Mouse (Mus musculus): ENCODE measurements around the gene Disp2.

Disp2 gene

DNA sequence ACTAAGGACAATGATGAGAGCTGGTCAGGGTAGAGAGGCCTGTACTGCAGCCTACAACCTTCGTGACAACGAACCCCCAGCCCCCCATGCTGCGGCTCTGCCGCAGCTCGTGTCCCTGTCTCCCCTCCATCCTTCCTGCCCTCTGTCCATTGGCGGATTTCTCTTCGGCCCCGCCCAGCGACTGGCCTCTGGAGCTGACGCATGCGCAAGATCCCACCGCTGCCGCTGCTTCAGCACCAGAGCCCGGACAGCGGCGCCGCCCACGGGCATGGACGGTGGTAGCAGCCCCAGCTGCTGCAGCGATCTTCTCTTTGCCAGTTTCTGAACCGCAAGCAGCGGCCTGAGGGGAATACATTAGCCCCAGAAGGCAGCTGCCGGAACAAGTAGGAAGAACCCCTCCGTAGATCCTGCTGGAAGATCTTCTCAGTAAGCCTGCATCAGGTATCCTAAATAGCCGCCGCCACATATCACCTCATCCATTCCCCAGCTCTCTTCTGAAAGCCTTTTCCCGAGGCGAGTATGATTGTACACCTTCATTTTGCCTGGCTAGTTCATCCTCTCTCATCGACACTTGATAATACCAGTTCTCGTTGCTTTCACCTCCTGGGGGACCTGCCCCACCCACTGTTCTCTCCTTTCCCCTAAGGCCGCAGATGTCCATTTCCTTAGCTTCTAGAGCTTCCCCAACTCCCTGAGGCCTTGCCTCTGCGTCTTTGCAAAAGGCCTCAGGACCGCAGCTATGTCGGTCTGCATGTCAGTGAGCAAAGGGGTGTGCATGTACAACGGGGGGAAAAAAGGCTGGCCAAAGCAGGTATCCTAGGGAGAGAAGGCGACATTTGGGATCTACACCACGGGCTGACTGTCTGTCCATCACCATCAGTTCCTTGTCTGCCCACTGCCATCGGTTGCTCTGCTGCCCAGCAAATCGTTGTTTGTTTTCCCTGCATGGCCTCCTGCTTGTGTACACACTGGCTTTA is at the start of gene Disp2:
Gene Disp2 (plus strand): TSS at position 216 of the 977 bp plus-strand sequence.
- DNase-seq (ENCODE audit: low read depth), result peak; percentile 14

DNA sequence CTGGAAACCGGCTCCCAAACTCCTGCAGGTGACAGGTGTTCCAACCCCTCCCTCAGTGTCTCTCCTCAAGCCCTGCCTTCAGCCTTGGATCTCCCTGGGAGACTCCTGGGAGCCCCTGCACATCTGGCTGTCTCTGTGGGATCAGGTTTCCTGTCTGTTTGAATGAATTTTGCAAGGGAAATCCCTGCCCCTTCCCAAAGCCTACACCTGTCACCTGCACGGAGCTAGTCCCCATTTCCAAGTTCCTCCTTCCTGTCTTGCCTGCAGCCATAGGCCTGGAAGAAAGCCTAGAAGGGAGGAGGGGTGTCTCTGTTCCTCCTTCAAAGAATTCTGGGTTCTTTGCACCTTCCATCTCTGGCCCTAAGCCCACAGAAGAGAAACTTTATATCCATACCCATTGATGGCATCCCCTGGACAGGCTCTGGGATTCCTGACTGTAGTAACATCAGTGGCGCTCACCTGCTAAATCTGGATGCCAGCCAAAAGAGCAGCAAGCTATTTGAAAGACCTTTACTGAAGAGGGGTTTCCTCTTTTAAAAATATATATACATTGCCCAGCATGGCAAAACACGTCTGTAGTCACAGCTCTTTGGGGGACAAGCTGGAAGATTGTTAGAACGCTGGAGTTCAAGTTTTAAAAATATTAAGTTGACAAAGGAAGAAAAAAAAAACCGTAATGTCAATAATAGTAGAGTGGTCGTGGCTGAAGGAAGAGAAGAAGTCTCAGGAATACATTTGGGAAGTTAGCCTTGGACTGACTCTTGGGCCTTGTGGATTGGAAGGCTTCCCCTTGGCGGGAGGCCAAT is 49.5 kb upstream of the Disp2 start:
- no peak for DNase-seq (ENCODE audit: low read depth)

DNA sequence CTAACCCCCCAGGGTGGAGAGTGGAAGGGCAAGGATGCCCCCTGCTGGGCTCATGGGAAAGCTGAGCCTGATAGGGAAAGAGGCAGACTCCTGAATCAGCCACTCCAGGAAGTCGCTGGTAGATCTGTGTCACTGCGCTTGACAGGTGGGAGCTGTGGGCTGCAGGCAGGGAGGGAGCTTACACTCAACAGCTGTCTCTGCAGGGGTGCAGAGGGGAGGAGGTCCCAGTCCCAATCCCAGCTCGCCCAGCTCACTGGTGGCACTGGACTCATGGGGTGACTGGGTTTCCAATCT is 49.0 kb upstream of the Disp2 start:
- DNase-seq (ENCODE audit: low read depth), result peak; percentile 87

DNA sequence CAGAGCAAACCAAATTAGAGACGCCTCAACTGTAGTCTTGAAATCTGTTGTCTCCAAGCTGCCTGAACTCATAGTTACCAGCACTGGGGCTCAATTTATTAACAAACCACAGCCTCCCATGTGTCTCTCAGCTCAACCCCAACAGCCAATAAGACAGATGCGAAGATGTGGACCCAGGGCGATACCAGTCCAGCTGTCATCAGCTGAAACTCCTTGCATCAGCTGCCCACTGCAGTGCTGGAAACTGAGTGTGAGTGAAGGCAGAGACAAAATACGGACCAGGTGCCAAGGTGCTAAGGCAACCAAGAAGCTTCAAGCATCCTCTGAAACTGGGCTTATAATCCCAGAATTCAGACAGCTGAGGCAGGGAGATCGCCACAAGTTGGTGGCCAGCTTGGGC is 47.5 kb upstream of the Disp2 start:
- DNase-seq (ENCODE audit: low read depth), result no peak

DNA sequence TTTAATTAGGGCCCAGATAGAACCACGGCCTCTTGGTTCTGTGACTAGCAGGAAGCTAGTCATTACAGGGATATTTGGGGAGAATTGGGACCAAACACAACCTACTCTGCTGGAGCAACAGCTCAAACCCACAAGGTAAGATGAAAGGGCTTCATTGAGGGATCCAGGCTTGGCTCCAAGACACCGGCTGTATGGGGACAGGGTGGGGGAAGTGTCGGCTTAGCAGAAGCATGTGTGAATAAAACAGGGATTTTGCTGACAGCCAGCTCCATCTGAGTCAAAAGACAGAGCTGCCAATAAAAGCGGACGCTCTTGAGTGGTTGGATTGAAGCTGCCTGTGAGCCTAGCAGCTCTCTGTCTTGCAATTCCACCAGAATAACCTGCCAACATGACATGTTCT is 46.2 kb upstream of the Disp2 start:
- no peak for DNase-seq (ENCODE audit: low read depth)

DNA sequence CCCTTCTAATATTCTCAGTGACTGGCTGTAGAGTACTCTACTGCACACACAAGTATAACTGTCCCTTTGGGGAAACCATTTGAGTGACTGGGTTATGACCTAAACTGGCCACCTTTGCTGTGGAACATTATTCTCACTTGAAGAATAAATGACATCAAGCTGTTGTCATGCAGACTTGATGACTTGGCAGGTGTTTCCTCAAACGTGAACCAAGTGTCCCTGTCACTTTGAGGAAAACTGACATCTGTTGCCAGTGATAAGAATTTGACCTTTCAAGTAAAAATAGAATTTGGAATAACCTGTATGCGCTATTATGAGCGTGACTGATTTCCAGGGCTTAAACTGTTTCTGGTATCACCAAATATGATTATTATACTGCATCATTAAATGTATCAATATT is 39.2 kb upstream of the Disp2 start:
- peak; percentile 72 for DNase-seq (ENCODE audit: low read depth)

DNA sequence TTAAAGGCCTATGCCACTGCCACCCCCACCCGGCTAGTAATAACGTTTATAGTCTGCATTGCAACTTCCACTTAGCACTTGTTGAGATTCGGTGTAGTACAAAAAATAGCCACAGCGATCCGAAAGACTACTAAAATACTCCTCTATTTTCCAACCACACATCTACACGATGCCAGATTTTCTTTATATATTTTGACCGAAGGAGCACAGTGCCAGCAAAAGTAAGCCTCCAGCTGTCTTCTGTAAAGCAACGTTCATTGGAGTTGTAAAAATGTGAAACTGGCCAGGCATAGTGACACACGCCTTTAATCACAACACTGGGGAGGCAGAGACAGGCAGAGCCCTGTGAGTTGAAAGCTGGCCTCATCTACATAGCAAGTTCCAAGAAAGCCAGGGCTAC is 38.3 kb upstream of the Disp2 start:
- DNase-seq (ENCODE audit: low read depth), result no peak

DNA sequence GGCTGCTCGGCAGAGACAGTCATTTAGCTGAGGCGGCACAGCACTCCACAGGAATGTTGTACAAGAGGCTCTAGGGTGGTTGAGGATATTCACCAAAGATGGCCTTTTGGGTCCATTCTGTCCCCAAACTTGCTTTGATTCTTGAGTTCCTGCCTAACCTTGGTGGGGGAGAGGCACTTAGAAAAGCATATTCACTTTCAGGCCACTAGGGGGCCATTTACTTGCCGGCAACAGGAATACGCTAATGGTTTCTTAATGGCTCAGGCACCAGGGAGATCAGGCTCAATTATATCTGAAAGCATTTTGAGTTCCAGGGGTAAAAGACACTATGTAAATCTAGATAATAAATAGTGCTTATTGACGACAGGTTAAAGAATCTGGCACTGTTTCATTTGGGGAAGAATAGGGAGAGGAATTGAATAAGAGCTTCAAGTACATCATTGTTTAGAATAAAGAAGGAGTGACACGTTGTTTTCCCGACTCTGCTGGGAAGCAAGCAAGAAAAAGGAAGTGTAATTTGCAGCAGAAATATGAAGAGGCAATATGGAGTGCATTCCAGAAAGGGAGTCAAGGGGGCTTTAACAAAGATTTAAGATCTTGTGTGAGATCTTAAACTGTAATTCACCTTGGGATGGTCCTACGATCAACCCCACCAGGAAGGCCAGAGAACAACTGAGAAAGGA is 36.1 kb upstream of the Disp2 start:
- DNase-seq (ENCODE audit: low read depth), result peak; percentile 80

DNA sequence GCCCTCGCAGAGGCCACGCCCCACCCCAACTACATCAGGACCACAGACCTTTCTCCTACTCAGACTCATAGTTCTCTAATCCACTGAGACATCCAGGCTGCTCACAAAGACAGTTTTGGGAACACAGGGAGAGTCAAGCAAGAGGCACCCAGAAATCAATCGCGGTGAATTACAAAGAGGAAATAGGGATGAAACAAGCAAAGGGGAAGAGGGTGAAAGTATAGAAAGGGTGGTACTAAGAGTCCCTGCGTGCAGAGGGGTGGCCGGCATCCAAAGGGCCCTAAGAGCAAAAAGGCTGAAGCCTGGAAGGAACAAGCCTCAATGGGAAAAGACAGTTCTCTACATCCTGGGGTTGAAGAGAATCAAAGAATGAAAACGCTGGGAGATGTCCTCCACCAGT is 34.9 kb upstream of the Disp2 start:
- no peak for DNase-seq (ENCODE audit: low read depth)

DNA sequence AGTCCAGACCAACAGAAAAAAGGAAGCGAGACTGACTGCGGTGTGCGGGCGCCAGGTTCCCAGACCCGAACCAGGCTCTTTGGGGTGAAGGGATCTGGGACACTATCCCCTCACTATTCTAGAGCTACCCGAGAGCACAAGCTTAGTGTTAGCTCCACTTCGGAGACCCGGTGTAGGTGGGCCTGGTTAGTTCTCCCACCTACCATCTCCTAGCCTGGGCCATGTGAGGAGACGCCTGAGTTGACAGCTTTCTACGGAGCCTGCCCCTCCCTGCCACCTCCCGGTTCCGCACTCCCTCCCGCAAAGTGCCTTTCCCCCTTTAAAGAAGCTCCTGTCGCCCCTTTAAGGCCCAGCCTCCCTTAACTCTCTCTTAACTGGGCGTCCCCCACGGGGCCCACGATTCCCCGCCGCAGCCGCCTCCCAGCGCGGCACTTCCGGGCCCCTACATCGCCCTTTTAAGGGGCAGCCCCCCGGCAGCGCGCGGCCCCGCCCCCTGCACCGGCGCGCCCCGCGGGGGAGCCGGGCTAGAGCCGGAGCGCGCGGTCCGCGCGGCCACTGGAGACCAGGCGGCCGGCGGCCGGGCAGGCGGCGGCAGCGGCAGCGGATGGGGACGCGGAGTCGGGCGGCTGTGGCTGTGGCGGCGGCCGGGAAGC is 34.2 kb upstream of the Disp2 start, which contains the start of gene Inafm2:
Gene Inafm2 (plus strand): TSS at position 527 of the 653 bp plus-strand sequence.
- DNase-seq (ENCODE audit: low read depth), result peak; percentile 92

DNA sequence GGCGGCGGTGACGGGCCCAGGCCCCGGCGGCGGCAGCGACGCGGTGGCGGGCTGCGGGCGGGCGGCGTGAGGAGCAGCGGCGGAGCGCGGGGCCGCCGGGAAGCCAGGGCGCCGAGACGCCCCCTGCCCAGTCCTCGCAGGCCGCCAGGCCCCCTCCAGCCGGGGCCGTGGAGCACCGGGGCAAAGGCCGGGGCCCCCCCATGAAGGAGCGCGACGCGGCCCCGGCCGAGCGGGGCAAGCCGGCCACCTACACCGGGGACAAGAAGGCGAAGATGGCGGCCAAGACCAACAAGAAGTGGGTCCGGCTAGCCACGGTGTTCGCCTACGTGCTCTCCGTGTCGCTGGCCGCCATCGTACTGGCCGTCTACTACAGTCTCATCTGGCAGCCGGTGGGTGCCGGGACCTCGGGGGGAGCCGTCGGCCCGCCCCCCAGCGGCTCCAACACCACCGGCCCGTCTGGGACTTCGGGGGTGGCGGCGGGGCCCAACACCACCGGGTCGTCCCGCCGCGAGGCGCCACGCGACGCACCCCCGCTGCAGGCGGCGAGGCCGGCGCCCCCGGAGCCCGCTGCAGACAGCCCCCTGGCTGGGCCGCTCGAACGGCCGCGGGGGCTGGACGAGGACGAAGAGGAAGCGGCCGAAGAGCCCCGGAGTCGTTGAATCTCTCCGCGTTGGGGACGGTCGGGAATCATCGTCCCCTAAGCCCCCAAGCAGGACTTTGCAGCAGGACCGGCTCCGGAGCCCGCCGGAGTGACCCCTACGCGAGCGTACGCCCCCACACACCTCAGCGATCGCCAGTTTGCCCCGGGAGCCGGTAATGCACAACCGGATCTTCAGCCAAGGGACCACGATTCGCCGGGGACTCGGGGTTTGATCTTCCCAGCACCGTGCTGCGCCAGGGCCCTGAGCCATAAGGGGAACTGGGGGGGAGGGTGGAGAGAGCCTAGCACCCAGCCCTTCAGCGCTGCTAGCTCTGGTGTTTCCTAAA is 33.3 kb upstream of the Disp2 start:
- peak; percentile 44 for DNase-seq (ENCODE audit: low read depth)

DNA sequence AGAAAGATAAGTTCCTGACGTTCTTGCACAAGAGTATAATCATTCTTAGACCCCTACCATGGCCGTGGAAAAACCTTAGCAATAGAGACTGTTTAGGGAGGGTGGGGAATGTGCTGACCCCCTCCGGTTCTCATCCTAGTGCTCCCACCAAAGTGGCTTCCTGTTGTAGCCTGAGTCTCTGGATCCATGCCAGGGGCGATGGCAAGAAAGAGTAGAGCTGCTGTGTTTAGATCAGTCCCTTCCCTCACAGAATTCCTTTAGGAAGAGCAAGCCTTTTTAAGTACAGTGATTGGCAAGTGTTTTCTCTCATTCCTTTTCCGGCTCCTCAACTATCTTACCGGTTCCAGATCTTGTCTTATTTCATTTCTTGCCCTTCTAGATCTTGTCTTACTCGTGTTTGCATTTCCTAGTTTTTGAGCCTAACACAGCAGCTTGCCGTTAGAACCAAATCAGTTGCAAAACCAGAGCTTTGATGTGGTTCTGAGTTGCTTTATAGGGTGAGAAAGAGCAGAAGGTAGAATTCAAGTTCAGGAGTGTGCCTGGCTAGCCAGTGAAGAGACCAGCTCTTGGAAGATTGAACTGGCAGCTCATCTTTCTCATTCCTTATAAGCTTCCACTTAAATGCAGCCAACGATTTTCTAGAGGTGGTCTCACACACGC is 32.1 kb upstream of the Disp2 start:
- peak; percentile 47 for DNase-seq (ENCODE audit: low read depth)

DNA sequence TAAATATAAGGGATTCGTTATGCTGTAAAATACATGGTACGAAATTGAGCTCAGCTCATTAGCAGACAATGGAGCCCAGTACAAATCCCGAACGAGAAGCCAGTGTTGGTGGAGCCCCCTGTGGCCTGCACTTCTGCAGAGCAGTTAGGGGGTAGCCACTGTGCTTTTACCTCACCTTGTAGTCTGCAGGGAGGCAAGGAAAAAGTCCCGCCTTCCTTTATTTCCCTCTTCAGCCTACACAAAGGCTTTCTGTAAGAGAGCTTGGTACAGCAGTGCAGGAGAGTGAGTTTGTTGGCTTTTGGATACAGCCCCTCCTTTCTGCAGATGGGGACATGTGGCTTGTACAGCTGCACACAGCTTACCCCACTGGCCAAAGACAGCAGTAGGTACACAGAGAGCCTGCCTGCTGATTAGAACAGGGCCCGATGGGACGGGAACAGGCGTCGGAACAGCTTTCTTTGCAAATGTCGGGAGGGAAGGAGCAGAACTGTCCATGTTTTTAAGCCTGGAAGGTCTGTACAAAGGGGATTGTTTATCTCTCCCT is 30.1 kb upstream of the Disp2 start:
- no peak for DNase-seq (ENCODE audit: low read depth)

DNA sequence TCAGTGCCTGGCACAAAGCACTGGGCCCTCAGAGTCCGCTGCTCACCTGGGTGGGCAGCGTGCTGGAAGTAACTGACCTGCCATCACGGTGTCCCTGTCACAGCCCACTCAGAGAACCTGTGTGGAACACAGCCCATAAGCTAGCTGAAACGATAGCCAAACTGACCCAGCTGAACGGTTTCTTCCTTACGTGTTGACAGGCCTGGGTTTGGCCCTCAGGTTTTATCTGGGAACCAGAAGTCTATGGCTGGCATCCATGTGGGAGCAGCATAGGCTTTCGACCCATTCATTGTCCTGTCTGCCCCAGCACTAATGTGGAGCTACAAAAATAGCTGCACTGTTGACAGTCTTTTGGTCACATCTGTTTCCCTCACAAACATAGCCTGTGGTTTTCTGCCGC is 29.0 kb upstream of the Disp2 start:
- peak; percentile 59 for DNase-seq (ENCODE audit: low read depth)

DNA sequence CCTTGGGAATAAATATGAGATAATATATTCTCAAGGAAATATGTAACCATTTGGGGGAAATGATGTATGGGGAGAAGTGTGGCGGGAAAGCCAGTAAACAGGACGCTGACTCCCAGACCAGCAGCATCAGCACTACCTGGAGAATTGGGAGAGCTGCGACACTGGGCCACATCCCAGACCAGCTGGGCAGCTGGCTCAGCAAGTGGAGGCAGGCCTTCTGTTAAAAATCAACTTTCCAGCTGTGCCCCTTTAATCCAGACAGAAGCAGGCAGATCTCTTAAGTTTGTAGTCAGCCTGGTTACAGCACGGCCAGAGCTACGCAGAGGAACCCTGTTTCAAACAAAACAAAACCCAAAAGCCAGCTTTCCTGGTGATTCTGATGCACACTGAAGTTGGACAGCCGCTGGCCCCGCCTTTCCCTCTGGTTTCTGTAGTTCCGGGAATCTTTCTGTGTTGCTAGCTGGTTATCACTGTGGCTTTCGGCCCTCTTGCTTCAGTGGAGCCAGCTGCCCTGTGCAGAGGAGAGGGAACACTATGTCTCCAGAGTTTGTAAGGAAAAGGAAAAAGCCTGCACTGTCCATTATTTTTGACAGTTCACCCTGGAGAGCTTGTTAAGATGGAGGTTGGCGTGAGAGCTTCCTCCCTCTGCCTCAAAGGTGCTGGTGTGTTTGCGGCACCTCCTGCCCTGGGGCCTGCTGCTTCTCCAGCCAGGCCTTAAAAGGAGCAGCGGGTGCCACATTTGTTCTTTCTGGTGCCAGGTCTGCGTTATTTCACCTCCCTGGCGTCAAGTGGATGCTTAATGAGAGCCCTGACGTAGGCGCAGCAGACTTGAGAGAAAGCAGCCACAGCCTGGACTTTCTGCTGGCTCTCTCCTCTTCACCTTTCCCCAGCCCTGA is 27.4 kb upstream of the Disp2 start:
- no peak for DNase-seq (ENCODE audit: low read depth)

DNA sequence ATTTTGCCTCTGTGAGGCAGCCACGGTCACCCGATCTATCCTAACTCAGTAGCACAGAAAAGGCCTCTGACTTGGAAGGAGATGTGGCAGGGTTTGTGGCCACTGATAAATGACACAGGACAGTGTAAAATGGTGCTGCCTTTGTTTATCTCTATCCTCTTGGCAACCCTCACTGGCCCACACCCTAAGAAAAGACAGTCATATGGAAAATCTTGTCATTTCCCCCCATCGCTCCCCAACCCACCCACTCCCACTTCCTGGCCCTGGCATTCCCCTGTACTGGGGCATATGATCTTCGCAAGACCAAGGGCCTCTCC is 26.8 kb upstream of the Disp2 start:
- no peak for DNase-seq (ENCODE audit: low read depth)

DNA sequence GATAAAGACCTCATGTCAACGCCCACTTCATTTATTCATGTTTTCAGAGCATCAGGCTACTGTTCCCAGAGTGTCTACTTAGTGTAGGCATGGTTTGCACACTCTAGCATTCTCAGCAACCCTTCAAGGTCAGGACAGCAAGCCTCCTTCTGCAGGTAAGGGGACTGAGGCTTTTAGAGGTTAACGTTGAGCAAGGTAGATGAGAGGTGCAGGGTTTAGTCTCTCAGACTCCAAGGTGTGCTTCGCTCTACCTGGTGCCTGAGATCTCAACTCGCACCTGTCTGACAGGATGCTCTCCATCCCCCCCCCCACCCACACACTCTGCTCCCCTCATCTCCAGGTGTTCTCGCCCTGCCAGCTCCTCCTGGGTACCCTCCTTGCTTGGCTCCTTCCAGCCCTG is 25.4 kb upstream of the Disp2 start:
- DNase-seq (ENCODE audit: low read depth), result no peak

DNA sequence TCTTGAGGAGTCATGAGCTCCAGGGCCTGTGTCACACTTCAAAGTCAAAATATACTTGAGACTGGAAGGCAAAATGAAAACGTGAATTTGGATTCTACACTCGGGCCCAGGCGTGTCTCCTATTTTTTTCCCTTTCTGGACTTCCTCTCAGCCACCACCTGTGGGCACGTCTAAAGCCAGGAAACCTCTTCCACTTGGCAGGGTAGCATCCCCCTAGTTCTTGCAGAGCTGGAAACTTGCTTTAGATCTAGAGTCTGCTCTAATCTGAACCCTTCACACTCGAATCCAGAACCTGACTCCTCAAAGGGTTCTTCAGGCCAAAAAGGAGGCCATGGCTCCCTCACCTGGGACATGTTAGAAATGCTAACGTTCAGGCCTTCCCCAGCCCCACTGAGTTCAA is 24.1 kb upstream of the Disp2 start:
- no peak for DNase-seq (ENCODE audit: low read depth)

DNA sequence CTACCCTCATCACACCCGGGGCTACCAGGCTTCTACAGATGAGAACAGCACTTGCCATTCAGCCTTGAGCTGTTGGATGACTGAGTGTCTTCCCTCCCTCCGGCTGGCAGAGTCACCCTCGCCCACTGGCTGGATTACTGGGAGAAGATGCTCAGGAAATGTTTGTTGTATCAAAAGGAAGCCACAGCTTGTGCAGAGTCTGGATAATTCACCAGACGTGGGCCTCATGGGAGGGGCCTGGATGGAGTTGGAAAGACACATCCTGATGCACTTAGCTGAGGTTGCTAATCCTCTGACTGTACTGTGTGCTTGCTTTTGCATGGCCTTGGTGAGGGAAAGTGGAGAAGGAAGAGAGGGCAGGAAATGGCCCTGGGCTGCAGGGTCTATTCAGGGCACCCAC is 23.4 kb upstream of the Disp2 start:
- peak; percentile 34 for DNase-seq (ENCODE audit: low read depth)
